Mouse (Mus musculus): ENCODE results near the gene Stx12.

The Stx12 gene

GRCm38 (mm10) chr4:132863012-132863411 lies 21.3 kb downstream of the Stx12 start:
- DNase-seq (ENCODE audit: low spot score) = no peak

GRCm38 (mm10) chr4:132860880-132861279 lies 23.4 kb downstream of the Stx12 start:
- no peak for DNase-seq (ENCODE audit: low spot score)

- DNase-seq (ENCODE audit: low spot score) = no peak
These were observed 40.6 kb downstream of the Stx12 start for GRCm38 (mm10) chr4:132843705-132844071.

GRCm38 (mm10) chr4:132842970-132843704 lies 41.2 kb downstream of the Stx12 start, which contains the start of gene Ppp1r8:
Ppp1r8 (minus strand) TSS chr4:132843169.
- peak; percentile 71 for DNase-seq (ENCODE audit: low spot score)

- DNase-seq (ENCODE audit: low spot score) = peak; percentile 34
These were observed 41.9 kb downstream of the Stx12 start for GRCm38 (mm10) chr4:132842281-132842906.

GRCm38 (mm10) chr4:132841493-132841892 lies 42.8 kb downstream of the Stx12 start:
- no peak for DNase-seq (ENCODE audit: low spot score)

- peak; percentile 81 for DNase-seq (ENCODE audit: low spot score)
These were observed 60.5 kb downstream of the Stx12 start for GRCm38 (mm10) chr4:132823614-132824366.

GRCm38 (mm10) chr4:132818442-132818841 lies 65.9 kb downstream of the Stx12 start:
- no peak for DNase-seq (ENCODE audit: low spot score)

- DNase-seq (ENCODE audit: low spot score) = no peak
These were observed 67.5 kb downstream of the Stx12 start for GRCm38 (mm10) chr4:132816855-132817254.

GRCm38 (mm10) chr4:132816404-132816803 lies 67.9 kb downstream of the Stx12 start:
- no peak for DNase-seq (ENCODE audit: low spot score)

GRCm38 (mm10) chr4:132809621-132810020 lies 74.7 kb downstream of the Stx12 start:
- DNase-seq (ENCODE audit: low spot score) = no peak

- no peak for DNase-seq (ENCODE audit: low spot score)
These were observed 76.3 kb downstream of the Stx12 start for GRCm38 (mm10) chr4:132807771-132808641.

- no peak for DNase-seq (ENCODE audit: low spot score)
These were observed 77.6 kb downstream of the Stx12 start for GRCm38 (mm10) chr4:132806620-132807191.

- DNase-seq (ENCODE audit: low spot score) = no peak
These were observed 78.6 kb downstream of the Stx12 start for GRCm38 (mm10) chr4:132805599-132806197.

GRCm38 (mm10) chr4:132805146-132805545 lies 79.2 kb downstream of the Stx12 start:
- DNase-seq (ENCODE audit: low spot score) = no peak

GRCm38 (mm10) chr4:132804331-132804730 lies 80.0 kb downstream of the Stx12 start:
- no peak for DNase-seq (ENCODE audit: low spot score)

- no peak for DNase-seq (ENCODE audit: low spot score)
These were observed 80.4 kb downstream of the Stx12 start for GRCm38 (mm10) chr4:132803876-132804275.

All from spleen, adult 12 weeks (tissue).